Mouse (Mus musculus): ENCODE measurements around the gene Fbxo27. TPM values are rescaled to one million over a fixed set of nuclear protein-coding genes. Genes with fewer than 3 reads are reported as not detected.
A peak's percentile ranks its signal among the peaks of the same experiment; 100 is the strongest.
"Not testable (repeated sequence)": the region's sequence is repeated elsewhere in the genome, so short reads cannot be mapped to it uniquely, and the experiment has no call there.

The Fbxo27 gene
- polyA plus RNA-seq, 1 experiment from 2014 or later, result 8.5 TPM

GRCm38 (mm10) chr7:28697277-28697676 lies 4.6 kb downstream of the Fbxo27 start:
- DNase-seq (ENCODE audit: low spot score) (no peak), ATAC-seq (ENCODE audit: low FRiP score) (no peak)
- 93% methylated on average over 11 of the region's 11 CpGs for WGBS
- H3K4me2 ChIP-seq (replicated peaks), result no peak overlapping the region
- H3K4me1 ChIP-seq (replicated peaks; ENCODE audit: control insufficient read depth, insufficient read depth, low read length), result peaks cover 7% of the 10 kb centered on the region; the same call in 1 of the 2 replicates
- H3K27ac ChIP-seq, result no peak overlapping the region
- H3K36me3 ChIP-seq (replicated peaks; ENCODE audit: control insufficient read depth, insufficient read depth), result no peaks in the 10 kb centered on the region
- H3K27me3 ChIP-seq (ENCODE audit: control insufficient read depth, insufficient read depth, low read length), result peaks cover 5% of the 10 kb centered on the region; the same call in 1 of the 2 replicates
- H3K9me3 ChIP-seq (ENCODE audit: control insufficient read depth, low read length), result no peaks in the 10 kb centered on the region
- H3K4me3 ChIP-seq (replicated peaks; ENCODE audit: low read length), result no peak overlapping the region
- H3K9ac ChIP-seq, result no peak overlapping the region

- H3K27ac ChIP-seq, result no peak overlapping the region
- no peak overlapping the region for H3K4me2 ChIP-seq (replicated peaks)
- DNase-seq (ENCODE audit: low spot score) (no peak), ATAC-seq (ENCODE audit: low FRiP score) (no peak)
- H3K4me3 ChIP-seq (replicated peaks; ENCODE audit: low read length), result no peak overlapping the region
- H3K4me1 ChIP-seq (replicated peaks; ENCODE audit: control insufficient read depth, insufficient read depth, low read length), result no peaks in the 10 kb centered on the region
- H3K9ac ChIP-seq, result no peak overlapping the region
- no peaks in the 10 kb centered on the region for H3K36me3 ChIP-seq (replicated peaks; ENCODE audit: control insufficient read depth, insufficient read depth)
- no peaks in the 10 kb centered on the region for H3K9me3 ChIP-seq (ENCODE audit: control insufficient read depth, low read length)
- WGBS, result 98% methylated on average over 4 of the region's 4 CpGs
- H3K27me3 ChIP-seq (ENCODE audit: control insufficient read depth, insufficient read depth, low read length), result no peaks in the 10 kb centered on the region; the same call in 1 of the 2 replicates
Observed at GRCm38 (mm10) chr7:28700269-28700668, 7.6 kb downstream of the Fbxo27 start.

- H3K9ac ChIP-seq; H3K27ac ChIP-seq; H3K27me3 ChIP-seq (ENCODE audit: control insufficient read depth, insufficient read depth, low read length); H3K4me3 ChIP-seq (replicated peaks; ENCODE audit: low read length); ATAC-seq (ENCODE audit: low FRiP score); H3K9me3 ChIP-seq (ENCODE audit: control insufficient read depth, low read length); DNase-seq (ENCODE audit: low spot score); H3K4me2 ChIP-seq (replicated peaks); H3K36me3 ChIP-seq (replicated peaks; ENCODE audit: control insufficient read depth, insufficient read depth); H3K4me1 ChIP-seq (replicated peaks; ENCODE audit: control insufficient read depth, insufficient read depth, low read length): not testable (repeated sequence)
- 96% methylated on average over 12 of the region's 12 CpGs for WGBS
Observed at GRCm38 (mm10) chr7:28701306-28701705, 8.7 kb downstream of the Fbxo27 start.

- ATAC-seq (ENCODE audit: low FRiP score) (no peak), DNase-seq (ENCODE audit: low spot score) (no peak)
- Histone ChIP-seq H3K4me1 (replicated peaks; ENCODE audit: control insufficient read depth, insufficient read depth, low read length) (no peaks in the 10 kb centered on the region), H3K4me3 (replicated peaks; ENCODE audit: low read length) (no peak overlapping the region), H3K27ac (no peak overlapping the region), H3K36me3 (replicated peaks; ENCODE audit: control insufficient read depth, insufficient read depth) (no peaks in the 10 kb centered on the region), H3K27me3 (ENCODE audit: control insufficient read depth, insufficient read depth, low read length) (no peaks in the 10 kb centered on the region), H3K4me2 (replicated peaks) (no peak overlapping the region), H3K9me3 (ENCODE audit: control insufficient read depth, low read length) (no peaks in the 10 kb centered on the region), H3K9ac (no peak overlapping the region)
- WGBS, result 76% methylated on average over 9 of the region's 9 CpGs
Observed at GRCm38 (mm10) chr7:28702601-28703143, 10.0 kb downstream of the Fbxo27 start.

GRCm38 (mm10) chr7:28709454-28709853 lies 16.8 kb downstream of the Fbxo27 start:
- H3K9ac ChIP-seq, result no peak overlapping the region
- DNase-seq (ENCODE audit: low spot score) (no peak), ATAC-seq (ENCODE audit: low FRiP score) (no peak)
- no peaks in the 10 kb centered on the region for H3K27me3 ChIP-seq (ENCODE audit: control insufficient read depth, insufficient read depth, low read length)
- H3K4me2 ChIP-seq (replicated peaks), result no peak overlapping the region
- no peak overlapping the region for H3K4me3 ChIP-seq (replicated peaks; ENCODE audit: low read length)
- no peaks in the 10 kb centered on the region for H3K9me3 ChIP-seq (ENCODE audit: control insufficient read depth, low read length)
- H3K27ac ChIP-seq, result no peak overlapping the region
- H3K36me3 ChIP-seq (replicated peaks; ENCODE audit: control insufficient read depth, insufficient read depth), result no peaks in the 10 kb centered on the region
- H3K4me1 ChIP-seq (replicated peaks; ENCODE audit: control insufficient read depth, insufficient read depth, low read length), result no peaks in the 10 kb centered on the region

- WGBS, result 61% methylated on average over 3 of the region's 3 CpGs
- Histone ChIP-seq H3K27me3 (ENCODE audit: control insufficient read depth, insufficient read depth, low read length) (no peaks in the 10 kb centered on the region), H3K9me3 (ENCODE audit: control insufficient read depth, low read length) (no peaks in the 10 kb centered on the region), H3K4me3 (replicated peaks; ENCODE audit: low read length) (no peak overlapping the region), H3K4me2 (replicated peaks) (no peak overlapping the region), H3K9ac (no peak overlapping the region), H3K27ac (no peak overlapping the region), H3K36me3 (replicated peaks; ENCODE audit: control insufficient read depth, insufficient read depth) (no peaks in the 10 kb centered on the region), H3K4me1 (replicated peaks; ENCODE audit: control insufficient read depth, insufficient read depth, low read length) (no peaks in the 10 kb centered on the region)
- DNase-seq (ENCODE audit: low spot score) (no peak), ATAC-seq (ENCODE audit: low FRiP score) (no peak)
Observed at GRCm38 (mm10) chr7:28710962-28711361, 18.3 kb downstream of the Fbxo27 start.

- no peak overlapping the region for H3K4me3 ChIP-seq (replicated peaks; ENCODE audit: low read length)
- 83% methylated on average over 5 of the region's 5 CpGs for WGBS
- H3K27ac ChIP-seq, result no peak overlapping the region
- no peaks in the 10 kb centered on the region for H3K27me3 ChIP-seq (ENCODE audit: control insufficient read depth, insufficient read depth, low read length)
- ATAC-seq (ENCODE audit: low FRiP score), result no peak
- H3K4me1 ChIP-seq (replicated peaks; ENCODE audit: control insufficient read depth, insufficient read depth, low read length), result 0 out of 2 replicates have a peak, but pooled peaks cover 9% of the 10 kb centered on the region
- no peak overlapping the region for H3K9ac ChIP-seq
- DNase-seq (ENCODE audit: low spot score), result no peak
- H3K36me3 ChIP-seq (replicated peaks; ENCODE audit: control insufficient read depth, insufficient read depth), result no peaks in the 10 kb centered on the region
- H3K9me3 ChIP-seq (ENCODE audit: control insufficient read depth, low read length), result no peaks in the 10 kb centered on the region
- H3K4me2 ChIP-seq (replicated peaks), result no peak overlapping the region
Observed at GRCm38 (mm10) chr7:28714667-28715066, 22.0 kb downstream of the Fbxo27 start.

GRCm38 (mm10) chr7:28715598-28715997 lies 22.9 kb downstream of the Fbxo27 start:
- Histone ChIP-seq H3K36me3 (replicated peaks; ENCODE audit: control insufficient read depth, insufficient read depth) (no peaks in the 10 kb centered on the region), H3K4me3 (replicated peaks; ENCODE audit: low read length) (no peak overlapping the region), H3K27me3 (ENCODE audit: control insufficient read depth, insufficient read depth, low read length) (no peaks in the 10 kb centered on the region), H3K27ac (no peak overlapping the region), H3K9ac (no peak overlapping the region), H3K4me2 (replicated peaks) (no peak overlapping the region), H3K4me1 (replicated peaks; ENCODE audit: control insufficient read depth, insufficient read depth, low read length) (0 out of 2 replicates have a peak, but pooled peaks cover 9% of the 10 kb centered on the region), H3K9me3 (ENCODE audit: control insufficient read depth, low read length) (no peaks in the 10 kb centered on the region)
- DNase-seq (ENCODE audit: low spot score), result no peak
- 97% methylated on average over 2 of the region's 2 CpGs for WGBS
- ATAC-seq (ENCODE audit: low FRiP score), result no peak

GRCm38 (mm10) chr7:28716590-28717281 lies 24.1 kb downstream of the Fbxo27 start, which contains the start of gene Fbxo17:
Gene Fbxo17 (plus strand): TSS chr7:28716804.
- peak within 1 kb of the TSS; percentile 33 for H3K4me3 ChIP-seq (replicated peaks; ENCODE audit: low read length)
- no peaks in the 10 kb centered on the region for H3K27me3 ChIP-seq (ENCODE audit: control insufficient read depth, insufficient read depth, low read length)
- ATAC-seq (ENCODE audit: low FRiP score) (peak; percentile 53; the same call in 1 of the 2 replicates), DNase-seq (ENCODE audit: low spot score) (no peak)
- H3K4me1 ChIP-seq (replicated peaks; ENCODE audit: control insufficient read depth, insufficient read depth, low read length), result 0 out of 2 replicates have a peak, but pooled peaks cover 9% of the 10 kb centered on the region
- no peaks in the 10 kb centered on the region for H3K36me3 ChIP-seq (replicated peaks; ENCODE audit: control insufficient read depth, insufficient read depth)
- H3K9me3 ChIP-seq (ENCODE audit: control insufficient read depth, low read length), result no peaks in the 10 kb centered on the region
- peak within 1 kb of the TSS; percentile 71 for H3K4me2 ChIP-seq (replicated peaks)
- WGBS, result 3% methylated on average over 36 of the region's 36 CpGs
- H3K27ac ChIP-seq, result no peak within 1 kb of the TSS
- peak within 1 kb of the TSS; percentile 54 for H3K9ac ChIP-seq
